ENCODE assay signal across 35 mouse cellular contexts in the genomic region with DNA sequence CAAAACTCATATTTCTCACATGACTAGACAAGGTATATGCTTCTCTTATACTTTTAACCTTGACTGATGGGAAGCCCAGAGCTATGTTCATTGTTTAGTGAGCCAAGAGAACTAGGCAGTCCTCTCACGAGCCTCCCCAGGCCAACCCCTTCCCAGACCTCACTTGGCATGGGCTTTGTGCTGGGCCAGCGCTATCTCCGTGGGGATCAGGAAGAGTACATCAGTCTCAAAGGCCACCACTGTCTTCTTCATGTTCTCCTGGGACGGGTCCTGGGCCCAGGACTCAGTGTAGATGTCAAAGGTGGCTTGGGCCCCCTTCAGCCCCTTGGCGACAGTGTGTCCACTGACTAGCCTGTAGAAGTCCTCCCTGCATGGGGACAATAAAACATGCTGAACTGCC. TPM values are rescaled to one million over a fixed set of nuclear protein-coding genes. Genes with fewer than 3 reads are reported as not detected.
"Had no signal": no experiment of that assay in that cellular context is flagged by ENCODE, and none has a peak within 500 bp of the region (broad histone marks: within the 10 kb centered on the region; RNA-seq: fewer than 3 reads in every experiment).

No protein-coding gene starts in this region.

- H3K4me1 ChIP-seq: embryonic facial prominence, embryonic 10.5 days; embryonic facial prominence, embryonic 12.5 days; embryonic facial prominence, embryonic 15.5 days; forebrain, embryonic 12.5 days; forebrain, embryonic 13.5 days; forebrain, embryonic 15.5 days had no signal

- DNase-seq: cerebellum, adult 2 months; cerebellum, adult 8-10 months; cerebellum, adult 9-10 months; cerebellum, adult 9-11 months; cerebellum, postnatal 14 days; cerebellum, postnatal 25 days; cerebellum, postnatal 36 days; embryo, embryonic 11 days; forebrain, postnatal 0 days; gastrocnemius, adult 2 months; gastrocnemius, postnatal 10 days; gastrocnemius, postnatal 14 days; gastrocnemius, postnatal 25 days; gastrocnemius, postnatal 36 days; heart, adult 11 months; heart, adult 18-20 months; heart, adult 2 months had no signal

- ATAC-seq: forebrain, embryonic 13.5 days; forebrain, embryonic 14.5 days; forebrain, embryonic 15.5 days; forebrain, embryonic 16.5 days; forebrain, postnatal 0 days had no signal

- H3K27me3 ChIP-seq: embryonic facial prominence, embryonic 12.5 days; embryonic facial prominence, embryonic 13.5 days; embryonic facial prominence, embryonic 15.5 days; forebrain, embryonic 12.5 days; forebrain, embryonic 13.5 days; forebrain, embryonic 15.5 days had no signal

- H3K27ac ChIP-seq: embryonic facial prominence, embryonic 10.5 days; embryonic facial prominence, embryonic 12.5 days; embryonic facial prominence, embryonic 13.5 days; embryonic facial prominence, embryonic 15.5 days; forebrain, embryonic 10.5 days; forebrain, embryonic 12.5 days; forebrain, embryonic 13.5 days; forebrain, embryonic 15.5 days; gastrocnemius, adult 2 months; heart, adult 2 months had no signal

- H3K4me3 ChIP-seq: embryonic facial prominence, embryonic 10.5 days; embryonic facial prominence, embryonic 12.5 days; embryonic facial prominence, embryonic 13.5 days; embryonic facial prominence, embryonic 15.5 days; erythroblast, embryonic 14.5 days; forebrain, embryonic 10.5 days; forebrain, embryonic 12.5 days; forebrain, embryonic 13.5 days; forebrain, embryonic 15.5 days; gastrocnemius, adult 2 months; heart, adult 2 months had no signal

- H3K9me3 ChIP-seq: embryonic facial prominence, embryonic 10.5 days; embryonic facial prominence, embryonic 12.5 days; embryonic facial prominence, embryonic 13.5 days; embryonic facial prominence, embryonic 15.5 days; forebrain, embryonic 10.5 days; forebrain, embryonic 12.5 days; forebrain, embryonic 13.5 days; forebrain, embryonic 15.5 days had no signal

RNA-seq across cellular contexts. Expression of a gene that starts 5.8 kb away (rescaled TPM):
- total RNA-seq: common myeloid progenitor, adult 5-6 weeks; forebrain, postnatal 0 days; gastrocnemius, adult 2 months; gastrocnemius, adult 8-10 months; gastrocnemius, postnatal 10 days; gastrocnemius, postnatal 14 days; gastrocnemius, postnatal 25 days; gastrocnemius, postnatal 36 days; gastrocnemius, postnatal 4 days; granulocyte monocyte progenitor cell, adult 5-6 weeks; heart, adult 18-20 months; heart, adult 2 months had no signal
- polyA plus RNA-seq: embryonic facial prominence, embryonic 10.5 days; embryonic facial prominence, embryonic 11.5 days; embryonic facial prominence, embryonic 12.5 days; embryonic facial prominence, embryonic 13.5 days; embryonic facial prominence, embryonic 14.5 days; erythroblast, embryonic 14.5 days; forebrain, embryonic 10.5 days; forebrain, embryonic 11.5 days; forebrain, embryonic 12.5 days; forebrain, embryonic 13.5 days; forebrain, embryonic 14.5 days; forebrain, embryonic 16.5 days; forebrain, postnatal 0 days; heart, adult 2 months had no signal

RNA-seq across cellular contexts. Expression of a gene that starts 51.6 kb away (rescaled TPM):
- total RNA-seq: common myeloid progenitor, adult 5-6 weeks; forebrain, postnatal 0 days; gastrocnemius, postnatal 36 days; granulocyte monocyte progenitor cell, adult 5-6 weeks had no signal
- polyA plus RNA-seq: cerebellum, adult 2 months; embryonic facial prominence, embryonic 10.5 days; embryonic facial prominence, embryonic 11.5 days; embryonic facial prominence, embryonic 13.5 days; erythroblast, embryonic 14.5 days; forebrain, embryonic 10.5 days; forebrain, embryonic 11.5 days; forebrain, embryonic 14.5 days had no signal
